Mouse (Mus musculus): Measurements from ENCODE around the gene Asic2. TPM values are rescaled to one million over a fixed set of nuclear protein-coding genes. Genes with fewer than 3 reads are reported as not detected.

Gene Asic2
- total RNA-seq, 2 experiments from 2014 or later = 2.6 to 4.8 TPM

- no peak for DNase-seq
These were observed 1120.1 kb downstream of the Asic2 start for GRCm38 (mm10) chr11:80848131-80848530.

GRCm38 (mm10) chr11:80846115-80846514, 1122.1 kb downstream of the Asic2 start:
- DNase-seq = no peak

- DNase-seq = no peak
These were observed 1122.8 kb downstream of the Asic2 start for GRCm38 (mm10) chr11:80845486-80845885.

GRCm38 (mm10) chr11:80843435-80843834, 1124.8 kb downstream of the Asic2 start:
- no peak for DNase-seq

- DNase-seq = no peak
These were observed 1129.5 kb downstream of the Asic2 start for GRCm38 (mm10) chr11:80838724-80839123.

- DNase-seq = no peak
These were observed 1132.4 kb downstream of the Asic2 start for GRCm38 (mm10) chr11:80835841-80836240.

- no peak for DNase-seq
These were observed 1132.9 kb downstream of the Asic2 start for GRCm38 (mm10) chr11:80835395-80835794.

Other genes starting within 250 kb of the Asic2 start
- under 1 TPM in 1 of 2 experiments, not detected in 1; 0.12 TPM for gene 5530401A14Rik, start 107.8 kb downstream of the Asic2 start, total RNA-seq (2021)
- gene Ccl2, start 67.1 kb upstream of the Asic2 start, total RNA-seq (2021) = 1 to 10 TPM in 1 of 2 experiments, under 1 TPM in 1; 0.33 to 1.6 TPM
- not detected for gene Gm17268, start 70.1 kb upstream of the Asic2 start, total RNA-seq (2021)
- gene Ccl7, start 77.3 kb upstream of the Asic2 start, total RNA-seq (2021) = 1 to 10 TPM in 1 of 2 experiments, not detected in 1; 1.0 TPM
- gene Ccl11, start 89.4 kb upstream of the Asic2 start, total RNA-seq (2021) = 1 to 10 TPM; 7.8 to 9.2 TPM
- 1 to 10 TPM in 1 of 2 experiments, under 1 TPM in 1; 0.75 to 2.3 TPM for gene Ccl12, start 133.4 kb upstream of the Asic2 start, total RNA-seq (2021)
- not detected for gene Ccl8, start 146.7 kb upstream of the Asic2 start, total RNA-seq (2021)

Data from adrenal gland, postnatal 10 days (tissue).